Mouse (Mus musculus) 3T3-L1 (cell line): ENCODE results near the gene Acyp2.
"Not testable (repeated sequence)": the region's sequence is repeated elsewhere in the genome, so short reads cannot be mapped to it uniquely, and the experiment has no call there.

ENCODE experiments used
- DNase-seq: peaks from one replicate; pipeline ENCODE4 v3.0.0-alpha.2; 2015; ENCODE audit warnings: low read depth, low spot score

The Acyp2 gene

GRCm38 (mm10) chr11:30649001-30649637, at the start of gene Acyp2:
Gene Acyp2 (minus strand): TSS chr11:30649587.
- peak; percentile 85 for DNase-seq

DNA sequence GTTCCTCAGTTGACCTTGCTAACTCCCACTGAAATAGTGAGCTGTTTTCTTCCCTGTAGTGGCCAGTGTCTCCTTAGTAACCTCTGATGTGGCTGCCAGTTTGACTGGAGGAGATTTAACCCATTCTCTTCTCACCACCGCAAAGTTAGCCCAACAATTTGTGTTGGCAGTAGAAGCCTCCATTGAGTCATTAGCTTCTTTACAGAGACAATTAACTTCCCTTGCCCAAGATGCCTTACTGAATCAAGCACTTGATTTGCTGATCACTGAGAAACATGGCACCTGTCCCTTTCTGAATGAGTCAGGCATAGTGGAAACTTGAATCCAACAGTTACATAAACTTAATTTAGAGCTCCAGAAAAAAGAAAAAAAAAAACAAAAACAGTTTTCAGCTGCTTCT, 40.0 kb upstream of the Acyp2 start:
- no peak for DNase-seq

DNA sequence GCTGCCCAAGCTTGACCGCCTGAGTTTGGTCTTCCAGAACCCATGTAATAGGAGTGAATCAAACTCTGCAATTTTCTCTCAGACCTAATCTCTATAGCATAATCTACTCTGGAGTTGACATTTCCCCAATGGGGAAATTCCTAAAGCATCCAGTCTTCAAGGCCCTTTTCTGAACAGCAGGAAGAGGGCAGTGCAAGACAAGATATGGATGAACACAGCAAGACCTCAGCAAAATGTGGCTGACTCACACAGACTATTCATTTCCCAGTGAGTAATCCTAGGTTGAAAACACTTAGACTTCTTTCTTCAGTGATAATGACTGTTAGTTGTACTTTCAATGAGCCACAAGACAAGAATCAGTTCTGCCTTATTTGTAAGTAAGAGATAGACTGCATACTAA, 26.7 kb upstream of the Acyp2 start:
- peak; percentile 91 for DNase-seq

- DNase-seq: peak; percentile 88
Measured at GRCm38 (mm10) chr11:30672719-30673118, 23.3 kb upstream of the Acyp2 start.

DNA sequence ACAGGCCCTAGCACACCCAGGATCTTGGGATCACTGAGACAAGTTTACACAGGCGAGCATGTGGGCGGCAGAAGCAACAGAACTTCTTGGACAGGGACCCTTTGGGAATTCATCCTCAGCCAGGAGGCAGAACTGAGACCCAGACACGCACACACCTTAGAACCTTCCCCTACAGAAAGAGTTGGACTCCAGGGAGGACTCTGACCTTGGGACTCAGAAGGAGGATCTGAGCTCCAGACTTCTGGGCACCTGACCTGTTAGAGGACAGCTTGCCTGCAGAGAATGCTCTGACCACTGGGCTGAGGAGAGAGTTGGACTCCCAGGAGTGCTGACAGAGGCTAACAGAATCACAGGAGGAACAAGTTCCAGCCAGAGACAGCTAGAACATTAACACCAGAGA, 13.6 kb upstream of the Acyp2 start:
- DNase-seq: no peak

DNA sequence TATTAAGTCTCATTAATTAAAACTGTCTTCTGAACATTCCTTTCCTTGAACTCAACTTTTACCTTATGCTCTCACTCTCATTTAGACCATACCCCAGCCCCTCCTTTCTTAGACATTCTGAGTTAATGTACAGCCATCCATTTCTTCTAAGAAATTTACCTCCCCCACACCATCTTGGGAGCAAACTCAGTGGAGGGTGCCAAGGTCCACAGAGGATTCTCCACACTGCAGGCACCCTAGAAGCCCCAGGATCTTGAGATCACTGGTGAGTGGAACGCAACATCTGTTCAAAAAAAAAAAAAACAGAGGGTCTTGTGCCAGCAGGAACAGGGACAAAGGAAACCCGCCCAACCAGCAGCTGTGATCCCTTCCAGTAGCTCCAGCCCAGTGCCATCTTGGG, 13.2 kb upstream of the Acyp2 start:
- DNase-seq: no peak

GRCm38 (mm10) chr11:30657069-30657468, 7.7 kb upstream of the Acyp2 start:
- peak; percentile 74 for DNase-seq

DNA sequence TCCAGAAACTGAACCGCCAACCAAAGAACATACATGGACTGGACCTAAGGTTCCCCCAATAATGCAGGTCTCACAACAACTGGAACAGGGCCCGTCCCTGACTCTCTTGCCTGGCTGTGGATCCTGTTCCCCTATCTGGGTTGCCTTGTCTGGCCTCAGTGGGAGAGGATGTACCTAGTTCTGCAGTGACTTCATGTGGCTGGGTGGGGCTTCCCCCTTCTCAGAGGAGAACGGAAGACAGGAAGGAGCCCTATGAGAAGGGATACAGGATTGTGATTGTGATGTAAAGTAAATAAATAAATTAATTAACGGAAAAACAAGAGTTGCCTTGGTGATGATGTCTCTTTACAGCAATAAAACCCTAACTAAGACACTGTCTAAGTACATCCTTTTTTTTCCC, 6.7 kb upstream of the Acyp2 start:
- DNase-seq: peak; percentile 1

GRCm38 (mm10) chr11:30650416-30650815, 1.0 kb upstream of the Acyp2 start:
- no peak for DNase-seq

DNA sequence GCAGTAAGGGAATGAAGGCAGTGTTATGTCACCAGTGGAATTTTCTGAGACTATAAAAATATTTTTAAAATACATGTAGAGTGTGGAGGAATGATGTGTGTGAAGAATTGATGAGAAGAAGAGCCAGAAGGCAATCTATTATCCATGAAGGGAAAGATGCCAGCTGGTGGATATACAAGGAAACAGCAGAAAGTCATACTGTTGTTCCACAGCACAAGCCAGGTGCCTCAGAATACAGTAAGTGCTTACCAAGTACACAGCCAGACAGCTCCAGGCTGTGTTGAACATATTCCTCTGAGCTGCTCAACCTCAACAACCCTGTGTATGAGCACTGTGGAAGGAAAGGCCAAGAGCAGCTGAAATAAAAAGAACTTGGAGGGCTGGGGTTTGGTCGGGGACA, 13.7 kb downstream of the Acyp2 start:
- DNase-seq: no peak

- DNase-seq: no peak
Measured at GRCm38 (mm10) chr11:30630514-30630913, 18.9 kb downstream of the Acyp2 start.

DNA sequence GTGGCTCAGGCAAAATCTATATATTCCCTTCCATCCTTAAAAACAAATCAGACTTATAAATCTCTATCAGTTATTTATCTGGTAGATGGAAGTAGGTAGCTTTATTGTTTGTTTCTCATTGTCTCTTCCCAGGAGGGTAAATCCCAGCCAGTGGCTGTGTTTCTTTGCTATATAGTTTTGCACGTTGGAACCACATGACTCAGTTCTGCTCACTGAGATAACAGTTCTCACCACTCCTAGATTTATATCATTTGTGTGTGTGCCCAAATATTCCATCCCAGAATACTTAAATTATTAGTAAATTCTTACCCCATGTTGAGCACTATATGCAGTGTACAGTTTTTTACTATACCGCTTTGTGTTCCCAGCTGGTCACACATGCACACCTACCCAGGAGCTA, 26.2 kb downstream of the Acyp2 start:
- DNase-seq: no peak

DNA sequence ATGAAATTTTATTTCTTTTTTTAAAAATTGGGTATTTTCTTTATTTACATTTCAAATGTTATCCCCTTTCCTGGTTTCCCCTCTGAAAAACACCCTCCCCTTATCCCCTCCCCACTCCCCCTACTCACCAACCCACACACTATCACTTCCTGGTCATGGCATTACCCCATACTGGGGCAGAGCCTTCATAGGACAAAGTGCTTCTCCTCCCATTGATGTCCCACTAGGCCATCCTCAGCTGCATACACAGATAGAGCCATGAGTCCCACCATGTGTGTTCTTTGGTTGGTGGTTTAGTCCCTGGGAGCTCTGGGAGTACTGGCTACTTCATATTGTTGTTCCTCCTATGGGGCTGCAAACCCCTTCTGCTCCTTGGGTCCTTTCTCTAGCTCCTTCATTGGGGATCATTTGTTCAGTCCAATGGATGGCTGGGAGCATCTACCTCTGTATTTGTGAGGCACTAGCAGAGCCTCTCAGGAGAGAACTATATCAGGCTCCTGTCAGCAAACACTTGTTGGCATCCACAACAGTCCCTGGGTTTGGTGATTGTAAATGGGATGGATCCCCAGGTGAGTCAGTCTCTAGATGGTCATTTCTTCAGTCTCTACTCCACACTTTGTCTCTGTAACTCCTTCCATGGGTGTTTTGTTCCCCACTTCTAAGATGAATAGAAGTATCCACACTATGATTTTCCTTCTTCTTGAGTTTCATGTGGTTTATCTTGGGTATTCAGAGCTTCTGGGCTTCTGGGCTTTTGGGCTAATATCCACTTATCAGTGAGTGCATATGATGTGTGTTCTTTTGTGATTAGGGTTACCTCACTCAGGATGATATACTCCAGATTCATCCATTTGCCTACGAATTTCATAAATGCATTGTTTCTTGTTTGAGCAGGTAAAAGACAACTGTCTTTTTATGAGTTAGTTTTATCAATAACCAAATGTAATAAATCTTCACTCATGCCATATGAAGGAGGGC, 27.7 kb downstream of the Acyp2 start:
- not testable (repeated sequence) for DNase-seq

GRCm38 (mm10) chr11:30618235-30618634, 31.2 kb downstream of the Acyp2 start:
- DNase-seq: no peak

DNA sequence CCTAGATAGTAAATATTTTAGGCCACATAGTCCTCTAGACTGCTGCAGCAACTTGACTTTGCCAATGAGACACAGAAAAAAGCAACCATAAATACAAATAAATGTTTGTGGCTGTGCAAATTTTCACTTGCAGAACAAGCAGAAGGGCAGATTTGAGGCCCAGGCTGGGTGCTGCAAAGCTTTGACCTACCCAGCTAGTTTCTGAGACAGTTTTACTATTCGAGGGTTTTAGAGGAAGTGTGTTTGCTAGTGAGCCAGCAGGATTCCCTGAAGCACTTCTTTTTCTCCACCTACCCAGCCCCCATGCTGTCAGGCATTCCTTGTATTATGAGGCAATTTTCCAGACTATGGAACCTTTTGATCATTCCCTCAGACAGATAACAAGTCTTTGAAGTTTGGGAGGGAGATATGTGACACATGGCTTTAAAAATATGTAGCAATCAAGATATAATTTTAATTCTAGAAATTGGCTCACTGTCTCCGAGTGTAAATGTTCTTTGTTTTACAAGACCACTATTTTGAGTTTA, 31.8 kb downstream of the Acyp2 start:
- no peak for DNase-seq

DNA sequence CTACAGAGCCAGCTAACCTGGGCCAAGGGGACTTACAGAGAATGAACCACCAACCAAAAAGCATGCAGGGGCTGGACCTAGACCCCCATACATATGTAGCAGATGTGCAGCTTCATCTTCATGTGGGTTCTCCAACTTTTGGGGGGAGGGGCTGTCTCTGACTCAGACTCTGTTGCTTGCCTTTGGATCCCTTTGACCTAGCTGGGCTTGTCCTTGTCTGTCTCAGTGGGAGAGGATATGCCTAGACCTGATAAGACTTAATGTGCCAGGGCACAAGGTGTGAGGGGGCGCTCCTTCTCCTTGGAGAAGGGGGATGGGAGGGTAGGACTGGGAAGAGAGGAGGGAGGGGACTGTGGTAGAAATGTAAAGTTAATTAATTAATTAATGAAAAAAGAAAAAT, 33.4 kb downstream of the Acyp2 start:
- DNase-seq: no peak

DNA sequence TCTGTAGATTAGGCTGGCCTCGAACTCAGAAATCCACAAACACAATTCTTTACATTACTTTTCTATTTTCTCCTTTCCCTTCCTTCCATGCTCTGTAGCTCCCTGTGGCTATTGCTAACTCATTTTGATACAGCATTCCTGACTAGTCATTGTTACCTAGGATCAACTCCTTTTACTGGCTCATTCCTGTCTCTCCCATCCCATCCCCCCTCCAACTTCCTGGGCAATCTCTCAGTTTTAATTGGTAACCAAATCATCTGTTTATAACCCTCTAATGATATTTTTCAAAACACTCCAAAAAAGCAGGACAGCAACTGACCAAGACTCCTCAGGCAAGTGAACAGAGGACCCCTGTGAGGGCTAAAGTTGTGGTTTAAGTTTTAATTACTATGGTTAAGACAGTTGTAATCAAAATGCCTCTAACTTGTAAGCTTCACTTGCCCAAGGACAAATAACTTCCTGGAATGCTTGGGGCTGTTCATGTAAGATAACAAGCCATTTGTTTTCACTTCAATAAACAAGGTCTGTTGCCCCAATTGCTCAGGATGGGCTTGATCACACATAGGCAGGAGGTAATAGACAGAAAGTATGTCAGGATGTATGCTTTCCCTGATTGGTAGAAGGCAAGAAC, 35.4 kb downstream of the Acyp2 start:
- no peak for DNase-seq

DNA sequence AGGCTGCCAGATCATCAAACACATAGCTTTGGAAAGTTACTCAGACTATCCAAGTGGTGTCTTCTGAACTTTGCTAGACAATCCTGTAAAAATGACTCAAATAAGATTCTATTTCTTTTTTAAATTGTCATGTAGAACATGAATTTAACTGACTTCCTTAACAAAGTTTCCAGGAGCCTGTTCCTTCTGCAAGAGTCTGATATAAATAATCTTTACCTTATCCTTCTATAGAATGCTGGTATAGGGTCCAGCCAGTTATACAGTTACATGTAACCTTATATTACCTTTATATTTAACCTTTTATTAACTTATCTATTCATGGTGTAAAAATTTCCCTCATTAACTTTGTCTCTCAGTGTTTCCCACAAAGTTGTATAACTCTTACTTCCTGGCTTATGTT, 36.7 kb downstream of the Acyp2 start:
- no peak for DNase-seq

GRCm38 (mm10) chr11:30609247-30609646, 40.1 kb downstream of the Acyp2 start:
- no peak for DNase-seq

GRCm38 (mm10) chr11:30607587-30608518, 41.5 kb downstream of the Acyp2 start:
- no peak for DNase-seq

GRCm38 (mm10) chr11:30597259-30597658, 52.1 kb downstream of the Acyp2 start:
- no peak for DNase-seq
